Mouse (Mus musculus) embryonic facial prominence, embryonic 10.5 days (tissue): ENCODE measurements around the gene Tmem80. TPM values are rescaled to one million over a fixed set of nuclear protein-coding genes. Genes with fewer than 3 reads are reported as not detected.

ENCODE experiments used
- DNase-seq: peaks from one replicate; pipeline ENCODE4 v3.0.0-alpha.2; 2017; ENCODE audit warnings: low spot score
- H3K27ac ChIP-seq: fragments of 300-500 bp; sonication (generic); replicated peaks from 2 replicates; pipeline ENCODE4 v1.5.1; 2016; ENCODE audit warnings: mild to moderate bottlenecking
- H3K27me3 ChIP-seq: fragments of 300-500 bp; sonication (generic); replicated peaks from 2 replicates; pipeline ENCODE4 v1.6.1; 2016; ENCODE audit warnings: low read depth, mild to moderate bottlenecking; ENCODE audit not compliant: poor library complexity, severe bottlenecking
- H3K36me3 ChIP-seq: fragments of 300-500 bp; sonication (generic); replicated peaks from 2 replicates; pipeline ENCODE4 v1.6.1; 2016; ENCODE audit warnings: mild to moderate bottlenecking, moderate library complexity
- H3K4me1 ChIP-seq: fragments of 300-500 bp; sonication (generic); 2 replicates; pipeline ENCODE4 v1.6.1; 2016
- H3K4me3 ChIP-seq: fragments of 300-500 bp; sonication (generic); 2 replicates; pipeline ENCODE4 v1.5.1; 2016; ENCODE audit warnings: mild to moderate bottlenecking, moderate library complexity
- H3K9me3 ChIP-seq: fragments of 300-500 bp; sonication (generic); 2 replicates; pipeline ENCODE4 v1.6.1; 2016; ENCODE audit warnings: mild to moderate bottlenecking
- WGBS: fragments of 180-500 bp; shearing (Covaris S2); methylation state at CpG from one replicate; pipeline ENCODE4 v1.1.7; 2016; 5-methylcytosine and 5-hydroxymethylcytosine counted together
- polyA plus RNA-seq: library from polyadenylated mRNA; unstranded; fragments of >200 nt; fragmentation: Nextera tagmentation; extraction: Ambion mirVana; gene quantifications from 2 replicates; pipeline ENCODE4 v1.2.1, GENCODE M21; 2016

The Tmem80 gene
- polyA plus RNA-seq, 1 experiment from 2014 or later: 49.0 TPM

GRCm38 (mm10) chr7:141343696-141344095, 16.2 kb downstream of the Tmem80 start:
- Histone ChIP-seq H3K9me3 (no peaks in the 10 kb centered on the region), H3K27me3 (peaks cover 31% of the 10 kb centered on the region), H3K36me3 (no peaks in the 10 kb centered on the region), H3K27ac (no peak overlapping the region), H3K4me1 (peaks cover 25% of the 10 kb centered on the region), H3K4me3 (no peak overlapping the region)
- DNase-seq: no peak
- 72% methylated on average over 7 of the region's 7 CpGs for WGBS

- H3K27ac ChIP-seq: no peak overlapping the region
- H3K27me3 ChIP-seq: peaks cover 20% of the 10 kb centered on the region
- 90% methylated on average over 5 of the region's 5 CpGs for WGBS
- H3K4me1 ChIP-seq: peaks cover 14% of the 10 kb centered on the region
- DNase-seq: no peak
- H3K9me3 ChIP-seq: no peaks in the 10 kb centered on the region
- no peak overlapping the region for H3K4me3 ChIP-seq
- no peaks in the 10 kb centered on the region for H3K36me3 ChIP-seq
These were observed 17.2 kb downstream of the Tmem80 start for GRCm38 (mm10) chr7:141344787-141345186.

GRCm38 (mm10) chr7:141351061-141351460, 23.5 kb downstream of the Tmem80 start:
- H3K9me3 ChIP-seq: no peaks in the 10 kb centered on the region
- H3K27ac ChIP-seq: no peak overlapping the region
- H3K4me1 ChIP-seq: peaks cover 6% of the 10 kb centered on the region; the same call in 1 of the 2 replicates
- no peaks in the 10 kb centered on the region; the same call in 1 of the 2 replicates for H3K27me3 ChIP-seq
- no peak overlapping the region for H3K4me3 ChIP-seq
- no peaks in the 10 kb centered on the region for H3K36me3 ChIP-seq
- WGBS: 84% methylated on average over 6 of the region's 6 CpGs
- DNase-seq: no peak

- no peaks in the 10 kb centered on the region for H3K36me3 ChIP-seq
- no peaks in the 10 kb centered on the region for H3K9me3 ChIP-seq
- H3K4me1 ChIP-seq: peaks cover 10% of the 10 kb centered on the region; the same call in 1 of the 2 replicates
- H3K27me3 ChIP-seq: peaks cover 20% of the 10 kb centered on the region
- WGBS: 83% methylated on average over 8 of the region's 8 CpGs
- no peak overlapping the region for H3K27ac ChIP-seq
- H3K4me3 ChIP-seq: no peak overlapping the region
- DNase-seq: no peak
These were observed 27.5 kb downstream of the Tmem80 start for GRCm38 (mm10) chr7:141355051-141355450.

- 59% methylated on average over 12 of the region's 12 CpGs for WGBS
- H3K27me3 ChIP-seq: peaks cover 27% of the 10 kb centered on the region
- DNase-seq: no peak
These were observed 28.2 kb downstream of the Tmem80 start for GRCm38 (mm10) chr7:141355626-141356326.

GRCm38 (mm10) chr7:141356971-141357370, 29.4 kb downstream of the Tmem80 start:
- Histone ChIP-seq H3K4me1 (peaks cover 19% of the 10 kb centered on the region; the same call in 1 of the 2 replicates), H3K27me3 (peaks cover 39% of the 10 kb centered on the region), H3K36me3 (no peaks in the 10 kb centered on the region), H3K4me3 (no peak overlapping the region), H3K9me3 (no peaks in the 10 kb centered on the region), H3K27ac (no peak overlapping the region)
- 78% methylated on average over 14 of the region's 14 CpGs for WGBS
- DNase-seq: no peak

More at GRCm38 (mm10) chr7:141355626-141356326, 28.2 kb downstream of the Tmem80 start:
- no peaks in the 10 kb centered on the region for H3K9me3 ChIP-seq
- no peak overlapping the region for H3K27ac ChIP-seq
- H3K36me3 ChIP-seq: no peaks in the 10 kb centered on the region
- peaks cover 12% of the 10 kb centered on the region; the same call in 1 of the 2 replicates for H3K4me1 ChIP-seq
- H3K4me3 ChIP-seq: no peak overlapping the region

- no peak overlapping the region for H3K4me3 ChIP-seq
- peaks cover 59% of the 10 kb centered on the region for H3K27me3 ChIP-seq
- H3K27ac ChIP-seq: no peak overlapping the region
- H3K36me3 ChIP-seq: no peaks in the 10 kb centered on the region
- no peak for DNase-seq
- 12% methylated on average over 24 of the region's 24 CpGs for WGBS
- peaks cover 9% of the 10 kb centered on the region; the same call in 1 of the 2 replicates for H3K4me1 ChIP-seq
- H3K9me3 ChIP-seq: no peaks in the 10 kb centered on the region
These were observed 34.0 kb downstream of the Tmem80 start for GRCm38 (mm10) chr7:141361510-141361909.

GRCm38 (mm10) chr7:141363106-141363751, 35.7 kb downstream of the Tmem80 start:
- Histone ChIP-seq H3K4me3 (no peak overlapping the region), H3K9me3 (no peaks in the 10 kb centered on the region), H3K27ac (no peak overlapping the region), H3K4me1 (peaks cover 9% of the 10 kb centered on the region; the same call in 1 of the 2 replicates), H3K27me3 (peaks cover 46% of the 10 kb centered on the region), H3K36me3 (no peaks in the 10 kb centered on the region)
- WGBS: 57% methylated on average over 4 of the region's 4 CpGs
- DNase-seq: peak; percentile 65

GRCm38 (mm10) chr7:141363752-141364125, 36.2 kb downstream of the Tmem80 start:
- H3K36me3 ChIP-seq: no peaks in the 10 kb centered on the region
- H3K27me3 ChIP-seq: peaks cover 46% of the 10 kb centered on the region
- no peak overlapping the region for H3K27ac ChIP-seq
- no peaks in the 10 kb centered on the region for H3K9me3 ChIP-seq
- DNase-seq: no peak
- H3K4me1 ChIP-seq: peaks cover 9% of the 10 kb centered on the region; the same call in 1 of the 2 replicates
- 75% methylated on average over 2 of the region's 2 CpGs for WGBS
- H3K4me3 ChIP-seq: no peak overlapping the region

GRCm38 (mm10) chr7:141364349-141365048, 37.0 kb downstream of the Tmem80 start:
- no peaks in the 10 kb centered on the region for H3K9me3 ChIP-seq
- 82% methylated on average over 5 of the region's 5 CpGs for WGBS
- DNase-seq: no peak
- no peaks in the 10 kb centered on the region for H3K36me3 ChIP-seq
- H3K27ac ChIP-seq: no peak overlapping the region
- no peak overlapping the region for H3K4me3 ChIP-seq
- peaks cover 9% of the 10 kb centered on the region; the same call in 1 of the 2 replicates for H3K4me1 ChIP-seq
- H3K27me3 ChIP-seq: peaks cover 45% of the 10 kb centered on the region

- Histone ChIP-seq H3K4me3 (no peak overlapping the region), H3K4me1 (peaks cover 9% of the 10 kb centered on the region; the same call in 1 of the 2 replicates), H3K27me3 (peaks cover 40% of the 10 kb centered on the region), H3K9me3 (no peaks in the 10 kb centered on the region), H3K27ac (no peak overlapping the region), H3K36me3 (no peaks in the 10 kb centered on the region)
- DNase-seq: no peak
- 54% methylated on average over 3 of the region's 3 CpGs for WGBS
These were observed 37.5 kb downstream of the Tmem80 start for GRCm38 (mm10) chr7:141365049-141365445.

- Histone ChIP-seq H3K4me1 (peaks cover 4% of the 10 kb centered on the region; the same call in 1 of the 2 replicates), H3K9me3 (no peaks in the 10 kb centered on the region), H3K27me3 (peaks cover 17% of the 10 kb centered on the region), H3K36me3 (no peaks in the 10 kb centered on the region), H3K27ac (no peak overlapping the region), H3K4me3 (no peak overlapping the region)
- WGBS: 89% methylated on average over 4 of the region's 4 CpGs
- no peak for DNase-seq
These were observed 39.8 kb downstream of the Tmem80 start for GRCm38 (mm10) chr7:141367358-141367757.
